19 mouse cellular contexts compared by ENCODE assay signal in the genomic region with DNA sequence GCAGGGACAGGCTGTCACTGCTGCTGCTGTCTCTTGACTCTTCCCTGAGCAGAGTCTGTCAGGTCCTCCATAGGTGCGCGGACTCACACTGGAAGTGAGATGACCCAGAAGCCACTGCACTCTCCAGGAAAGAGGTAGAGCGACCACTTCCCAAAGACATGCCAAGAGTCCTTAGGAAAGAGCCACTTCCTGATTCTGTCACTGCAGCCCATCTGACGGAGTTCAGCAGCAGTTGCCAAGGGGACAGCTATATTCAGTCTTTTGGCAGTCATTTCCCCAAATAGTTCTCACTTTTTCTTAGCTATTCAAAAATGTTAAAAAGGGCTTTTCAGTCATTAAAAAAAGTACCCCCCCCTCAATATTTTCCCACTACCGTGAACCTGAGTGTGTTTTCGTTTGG.
A peak's percentile ranks its signal among the peaks of the same experiment; 100 is the strongest.
DNase-seq lines count a peak whose midpoint lies in the region; ATAC-seq and TF ChIP-seq lines count a peak whose summit lies in the region.
"Had no signal": no experiment of that assay in that cellular context is flagged by ENCODE, and none has a peak within 500 bp of the region (broad histone marks: within the 10 kb centered on the region; RNA-seq: fewer than 3 reads in every experiment).

No protein-coding gene starts in this region.

- peak; percentile 34 for DNase-seq in forebrain, postnatal 0 days
- no peak for DNase-seq in layer of hippocampus, adult 2 months (ENCODE audit: low spot score in 2 of 2)
- DNase-seq in layer of hippocampus, adult 9-10 months (ENCODE audit: low spot score) = no peak
- peak; percentile 50 to 60 for DNase-seq in right cerebral cortex, postnatal 10 days (ENCODE audit: low spot score in 2 of 2)
- no peak for DNase-seq in right cerebral cortex, adult 2 months (ENCODE audit: low spot score in 2 of 2)
- no peak for DNase-seq in embryo, embryonic 10.5 days (ENCODE audit: low spot score)
- DNase-seq: adrenal gland, postnatal 36 days; cerebellum, postnatal 25 days; layer of hippocampus, adult 9-11 months; liver, embryonic 13.5 days; retina, postnatal 1 day had no signal

- no peak for TF ChIP-seq CTCF in forebrain, postnatal 0 days (IDR thresholded peaks at IDR 0.05; ENCODE audit: low read depth)
- TF ChIP-seq CTCF in layer of hippocampus, adult 2 months (conservative IDR thresholded peaks at IDR 0.05) = no peak

- no peaks in the 10 kb centered on the region for H3K9me3 ChIP-seq in forebrain, postnatal 0 days (ENCODE audit: low read length)
- H3K9me3 ChIP-seq in forebrain, embryonic 13.5 days (replicated peaks) = no peaks in the 10 kb centered on the region
- H3K9me3 ChIP-seq in hindbrain, embryonic 13.5 days = no peaks in the 10 kb centered on the region
- H3K9me3 ChIP-seq: embryonic facial prominence, embryonic 12.5 days; liver, embryonic 13.5 days; neural tube, embryonic 15.5 days; stomach, embryonic 15.5 days had no signal

- WGBS in forebrain, postnatal 0 days = 58% methylated on average over 6 of the region's 6 CpGs
- WGBS in forebrain, embryonic 13.5 days = 83% methylated on average over 6 of the region's 6 CpGs
- 79% methylated on average over 6 of the region's 6 CpGs for whole genome bisulfite sequencing in hindbrain, embryonic 13.5 days

- peaks cover 5% of the 10 kb centered on the region; the same call in 1 of the 2 replicates for H3K4me1 ChIP-seq in forebrain, postnatal 0 days (ENCODE audit: insufficient read depth)
- peaks cover 7% of the 10 kb centered on the region; the same call in 1 of the 2 replicates for H3K4me1 ChIP-seq in forebrain, embryonic 13.5 days
- H3K4me1 ChIP-seq in hindbrain, embryonic 13.5 days (replicated peaks) = peaks cover 16% of the 10 kb centered on the region
- H3K4me1 ChIP-seq: stomach, embryonic 15.5 days had no signal

- ATAC-seq in forebrain, postnatal 0 days = peak; percentile 44; the same call in 1 of the 2 replicates
- ATAC-seq in forebrain, embryonic 13.5 days = no peak
- ATAC-seq in hindbrain, embryonic 13.5 days (ENCODE audit: low FRiP score) = no peak
- ATAC-seq: activated CD4-positive, CD25-positive, alpha-beta regulatory T cell, adult 4 months had no signal

- no peak overlapping the region for H3K4me3 ChIP-seq in forebrain, postnatal 0 days (ENCODE audit: low read depth, low read length)
- H3K4me3 ChIP-seq in forebrain, embryonic 13.5 days = no peak overlapping the region
- H3K4me3 ChIP-seq in layer of hippocampus, adult 2 months = no peak overlapping the region
- H3K4me3 ChIP-seq in hindbrain, embryonic 13.5 days = no peak overlapping the region
- H3K4me3 ChIP-seq: embryonic facial prominence, embryonic 12.5 days; liver, embryonic 13.5 days; neural tube, embryonic 15.5 days; stomach, embryonic 15.5 days had no signal

- H3K36me3 ChIP-seq in forebrain, postnatal 0 days (ENCODE audit: insufficient read depth) = peaks cover 40% of the 10 kb centered on the region
- H3K36me3 ChIP-seq in forebrain, embryonic 13.5 days (ENCODE audit: poor library complexity, severe bottlenecking) = peaks cover 75% of the 10 kb centered on the region
- H3K36me3 ChIP-seq in hindbrain, embryonic 13.5 days = peaks cover 74% of the 10 kb centered on the region

- H3K27ac ChIP-seq in forebrain, postnatal 0 days (ENCODE audit: low read depth, low read length) = no peak overlapping the region
- H3K27ac ChIP-seq in forebrain, embryonic 13.5 days = no peak overlapping the region
- peak overlapping the region; percentile 49; the same call in 1 of the 2 replicates for H3K27ac ChIP-seq in layer of hippocampus, adult 2 months
- no peak overlapping the region for H3K27ac ChIP-seq in hindbrain, embryonic 13.5 days
- H3K27ac ChIP-seq: embryonic facial prominence, embryonic 12.5 days; hindbrain, embryonic 14.5 days; liver, embryonic 13.5 days; neural tube, embryonic 15.5 days; stomach, embryonic 15.5 days had no signal

- no peaks in the 10 kb centered on the region for H3K27me3 ChIP-seq in forebrain, postnatal 0 days (ENCODE audit: insufficient read depth, low read length)
- H3K27me3 ChIP-seq in forebrain, embryonic 13.5 days = no peaks in the 10 kb centered on the region
- H3K27me3 ChIP-seq in hindbrain, embryonic 13.5 days = no peaks in the 10 kb centered on the region
- H3K27me3 ChIP-seq: embryonic facial prominence, embryonic 12.5 days; liver, embryonic 13.5 days; neural tube, embryonic 15.5 days; stomach, embryonic 15.5 days had no signal

- H3K4me2 ChIP-seq in forebrain, postnatal 0 days (ENCODE audit: low read depth) = no peak overlapping the region
- H3K4me2 ChIP-seq in forebrain, embryonic 13.5 days = no peak overlapping the region
- H3K4me2 ChIP-seq in hindbrain, embryonic 13.5 days = no peak overlapping the region
- H3K4me2 ChIP-seq: embryonic facial prominence, embryonic 12.5 days; hindbrain, embryonic 14.5 days; liver, embryonic 13.5 days; midbrain, embryonic 11.5 days; neural tube, embryonic 15.5 days; stomach, embryonic 15.5 days had no signal

- H3K9ac ChIP-seq in forebrain, postnatal 0 days = no peak overlapping the region
- no peak overlapping the region for H3K9ac ChIP-seq in forebrain, embryonic 13.5 days
- no peak overlapping the region for H3K9ac ChIP-seq in hindbrain, embryonic 13.5 days
- H3K9ac ChIP-seq: embryonic facial prominence, embryonic 12.5 days; hindbrain, embryonic 14.5 days; liver, embryonic 13.5 days; neural tube, embryonic 15.5 days; stomach, embryonic 15.5 days had no signal

Comparison
In these comparisons a context has a peak if more than half of its experiments do, and no peak if none do; other contexts are left out.
1. DNase-seq: peak in forebrain, postnatal 0 days (single experiment) and right cerebral cortex, postnatal 10 days (2 of 2); none in layer of hippocampus, adult 2 months (0 of 2), layer of hippocampus, adult 9-10 months (single experiment), right cerebral cortex, adult 2 months (0 of 2) and embryo, embryonic 10.5 days (single experiment).